In genomic region chr5:92621883-92622282, GRCm38 (mm10) we compare ENCODE assay signal across 17 mouse cellular contexts. TPM values are rescaled to one million over a fixed set of nuclear protein-coding genes. Genes with fewer than 3 reads are reported as not detected.
"Had no signal": no experiment of that assay in that cellular context is flagged by ENCODE, and none has a peak within 500 bp of the region (broad histone marks: within the 10 kb centered on the region; RNA-seq: fewer than 3 reads in every experiment).

No protein-coding gene starts in this region.

- H3K27ac ChIP-seq: liver, embryonic 13.5 days; liver, embryonic 15.5 days; macrophage; midbrain, embryonic 13.5 days; midbrain, embryonic 15.5 days; neural tube, embryonic 12.5 days; stomach, embryonic 15.5 days; stomach, postnatal 0 days had no signal

- H3K9me3 ChIP-seq: liver, embryonic 13.5 days; liver, embryonic 15.5 days; midbrain, embryonic 15.5 days; stomach, embryonic 15.5 days had no signal

- H3K4me3 ChIP-seq: liver, embryonic 13.5 days; liver, embryonic 15.5 days; megakaryocyte, embryonic 14.5 days; midbrain, embryonic 13.5 days; midbrain, embryonic 15.5 days; neural tube, embryonic 12.5 days; stomach, embryonic 15.5 days had no signal

- H3K4me2 ChIP-seq: liver, embryonic 11.5 days; liver, embryonic 13.5 days; liver, embryonic 15.5 days; midbrain, embryonic 11.5 days; midbrain, embryonic 13.5 days; midbrain, embryonic 15.5 days; neural tube, embryonic 12.5 days; stomach, embryonic 15.5 days had no signal

- H3K9ac ChIP-seq: liver, embryonic 13.5 days; liver, embryonic 15.5 days; liver, postnatal 0 days; midbrain, embryonic 13.5 days; midbrain, embryonic 15.5 days; neural tube, embryonic 12.5 days; stomach, embryonic 15.5 days had no signal

- H3K36me3 ChIP-seq: liver, embryonic 13.5 days; liver, embryonic 15.5 days; midbrain, embryonic 13.5 days; midbrain, embryonic 15.5 days; neural tube, embryonic 12.5 days; stomach, embryonic 15.5 days had no signal

- ATAC-seq: liver, postnatal 0 days; midbrain, embryonic 13.5 days; midbrain, embryonic 15.5 days had no signal

- DNase-seq: liver; liver, embryonic 13.5 days; liver, postnatal 0 days; right cerebral cortex, postnatal 14 days; thymus, adult 2 months; thymus, postnatal 25 days; thymus, postnatal 4 days had no signal

- H3K27me3 ChIP-seq: liver, embryonic 13.5 days; liver, embryonic 15.5 days; megakaryocyte, embryonic 14.5 days; midbrain, embryonic 13.5 days; midbrain, embryonic 15.5 days; neural tube, embryonic 12.5 days; stomach, embryonic 15.5 days had no signal

- H3K4me1 ChIP-seq: liver, embryonic 13.5 days; liver, embryonic 15.5 days; megakaryocyte, embryonic 14.5 days; midbrain, embryonic 13.5 days; midbrain, embryonic 15.5 days; neural tube, embryonic 12.5 days; stomach, embryonic 15.5 days had no signal

RNA-seq across cellular contexts. Expression of gene Ccdc158, which starts 53.2 kb away (rescaled TPM):
- polyA plus RNA-seq: macrophage had no signal
